In the genomic region with DNA sequence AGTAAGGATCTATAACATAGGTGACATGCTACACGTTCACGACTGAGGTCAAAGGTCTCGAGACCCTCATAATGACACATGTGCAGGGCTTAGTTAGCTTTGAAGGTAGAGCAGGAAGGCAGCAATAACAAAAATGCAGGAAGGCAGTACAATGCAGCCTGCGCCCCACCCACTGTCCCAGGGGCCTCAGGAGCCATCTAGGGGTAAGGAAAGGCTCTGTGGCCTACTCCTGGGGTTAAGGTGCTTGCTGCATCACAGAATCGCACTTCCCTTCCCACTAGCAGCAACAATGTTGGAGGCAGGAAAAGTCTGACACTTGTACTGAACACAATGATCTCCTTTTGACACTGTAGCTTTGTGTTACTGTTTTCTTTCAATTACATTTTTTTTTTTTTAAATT, we compare ENCODE assay signal across 11 mouse cellular contexts. TPM values are rescaled to one million over a fixed set of nuclear protein-coding genes. Genes with fewer than 3 reads are reported as not detected.
DNase-seq lines count a peak whose midpoint lies in the region; ATAC-seq and TF ChIP-seq lines count a peak whose summit lies in the region.
"Had no signal": no experiment of that assay in that cellular context is flagged by ENCODE, and none has a peak within 500 bp of the region (broad histone marks: within the 10 kb centered on the region; RNA-seq: fewer than 3 reads in every experiment).

No protein-coding gene starts in this region.

- no peaks in the 10 kb centered on the region for H3K27me3 ChIP-seq in kidney, postnatal 0 days (ENCODE audit: insufficient read depth, low read length)
- H3K27me3 ChIP-seq: limb, embryonic 15.5 days had no signal

- no peak for ATAC-seq in kidney, postnatal 0 days (replicated peaks; ENCODE audit: low FRiP score, low read depth)

- DNase-seq in kidney, adult 11 months = peak; percentile 19
- no peak for DNase-seq in kidney, adult 18-20 months
- DNase-seq in ES-CJ7 (ENCODE audit: low read depth, low spot score) = peak; percentile 20
- no peak for DNase-seq in kidney, postnatal 0 days (ENCODE audit: low spot score)
- DNase-seq in frontal cortex, postnatal 10 days (ENCODE audit: low spot score in 2 of 2) = no peak
- no peak for DNase-seq in urinary bladder, postnatal 25 days (ENCODE audit: low spot score)
- DNase-seq: embryo, embryonic 11 days; midbrain, embryonic 14.5 days; spleen, adult 18-20 months had no signal

- 0 out of 2 replicates have a peak overlapping the region, but pooled peaks have one; percentile 13 for H3K27ac ChIP-seq in cortical plate, adult 2 months (ENCODE audit: insufficient read depth, low read length)
- H3K27ac ChIP-seq in kidney, postnatal 0 days = 0 out of 2 replicates have a peak overlapping the region, but pooled peaks have one; percentile 37
- H3K27ac ChIP-seq: limb, embryonic 15.5 days had no signal

- TF ChIP-seq CTCF in cortical plate, adult 2 months (IDR thresholded peaks at IDR 0.05; ENCODE audit: extremely low read depth, insufficient read depth, low read length) = no peak
- no peak for TF ChIP-seq CTCF in kidney, postnatal 0 days (IDR thresholded peaks at IDR 0.05; ENCODE audit: low read depth)

- H3K36me3 ChIP-seq in kidney, postnatal 0 days (ENCODE audit: insufficient read depth, low read length) = peaks cover 8% of the 10 kb centered on the region

- H3K9ac ChIP-seq in kidney, postnatal 0 days (ENCODE audit: low read depth, low read length) = no peak overlapping the region
- H3K9ac ChIP-seq: limb, embryonic 15.5 days had no signal

- WGBS in kidney, postnatal 0 days = 64% methylated on average over 5 of the region's 5 CpGs

- H3K4me2 ChIP-seq in kidney, postnatal 0 days (ENCODE audit: low read length) = no peak overlapping the region
- H3K4me2 ChIP-seq: limb, embryonic 15.5 days had no signal

- peaks cover 6% of the 10 kb centered on the region for H3K4me1 ChIP-seq in cortical plate, adult 2 months (ENCODE audit: control insufficient read depth, insufficient read depth, low read length)
- peaks cover 6% of the 10 kb centered on the region; the same call in 1 of the 2 replicates for H3K4me1 ChIP-seq in kidney, postnatal 0 days (replicated peaks; ENCODE audit: insufficient read depth, low read length)
- H3K4me1 ChIP-seq: limb, embryonic 15.5 days had no signal

- H3K9me3 ChIP-seq in kidney, postnatal 0 days (replicated peaks; ENCODE audit: low read length) = no peaks in the 10 kb centered on the region
- H3K9me3 ChIP-seq: limb, embryonic 15.5 days had no signal

- TF ChIP-seq POLR2A in cortical plate, adult 2 months (IDR thresholded peaks at IDR 0.05; ENCODE audit: extremely low read depth, insufficient read depth, low read length) = no peak

- no peak overlapping the region for H3K4me3 ChIP-seq in cortical plate, adult 2 months (ENCODE audit: insufficient read depth, low read length)
- H3K4me3 ChIP-seq in kidney, postnatal 0 days (replicated peaks; ENCODE audit: low read depth, low read length) = no peak overlapping the region
- H3K4me3 ChIP-seq: limb, embryonic 15.5 days had no signal

RNA-seq across cellular contexts. Expression of a gene that starts 34.2 kb away (rescaled TPM):
- 8.8 and 9.2 TPM in 2 replicates for polyA plus RNA-seq in cortical plate, adult 2 months (2012; rRNA removed)
- 40.0 and 45.9 TPM in 2 replicates for polyA plus RNA-seq in kidney, postnatal 0 days (2015; fragmentation: Nextera tagmentation; extraction: Ambion mirVana)

RNA-seq across cellular contexts. Expression of a gene that starts 34.7 kb away (rescaled TPM):
- 5.6 and 6.4 TPM in 2 replicates for polyA plus RNA-seq in cortical plate, adult 2 months (2012; rRNA removed)
- polyA plus RNA-seq in kidney, postnatal 0 days (2015; fragmentation: Nextera tagmentation; extraction: Ambion mirVana) = 24.3 and 25.2 TPM in 2 replicates

RNA-seq across cellular contexts. Expression of a gene that starts 58.3 kb away (rescaled TPM):
- 14.9 and 16.6 TPM in 2 replicates for polyA plus RNA-seq in cortical plate, adult 2 months (2012; rRNA removed)
- 70.3 and 72.8 TPM in 2 replicates for polyA plus RNA-seq in kidney, postnatal 0 days (2015; fragmentation: Nextera tagmentation; extraction: Ambion mirVana)

Comparison
In these comparisons a context has a peak if more than half of its experiments do, and no peak if none do; other contexts are left out.
1. DNase-seq: peak in kidney, adult 11 months (single experiment) and ES-CJ7 (single experiment); none in kidney, adult 18-20 months (single experiment), kidney, postnatal 0 days (single experiment), frontal cortex, postnatal 10 days (0 of 2) and urinary bladder, postnatal 25 days (single experiment).